Mouse (Mus musculus): ENCODE measurements around the gene Dhx16. TPM values are rescaled to one million over a fixed set of nuclear protein-coding genes. Genes with fewer than 3 reads are reported as not detected.

Dhx16 gene
- polyA plus RNA-seq, 1 experiment: 50.1 TPM

GRCm38 (mm10) chr17:35868165-35868820, 11.3 kb upstream of the Dhx16 start:
- no peaks in the 10 kb centered on the region; the same call in 1 of the 2 replicates for H3K4me1 ChIP-seq (ENCODE audit: control insufficient read depth, insufficient read depth, low read length)
- peak; percentile 49 for DNase-seq

GRCm38 (mm10) chr17:35868961-35869345, 10.7 kb upstream of the Dhx16 start:
- Histone ChIP-seq H3K4me3 (ENCODE audit: insufficient read depth, low read depth, low read length) (peak overlapping the region; percentile 58), H3K27ac (ENCODE audit: insufficient read depth, low read depth, low read length) (peak overlapping the region; percentile 36), H3K27me3 (replicated peaks; ENCODE audit: control insufficient read depth, insufficient read depth, low read length) (no peaks in the 10 kb centered on the region), H3K4me1 (ENCODE audit: control insufficient read depth, insufficient read depth, low read length) (no peaks in the 10 kb centered on the region; the same call in 1 of the 2 replicates), H3K36me3 (ENCODE audit: control insufficient read depth, insufficient read depth, low read length) (no peaks in the 10 kb centered on the region)
- TF ChIP-seq POLR2A (IDR thresholded peaks at IDR 0.05; ENCODE audit: low read depth, low read length) (no peak), CTCF (conservative IDR thresholded peaks at IDR 0.05; ENCODE audit: insufficient read depth, insufficient read length, low read depth, low read length) (no peak)
- WGBS: 21% methylated on average over 7 of the region's 7 CpGs
- DNase-seq: no peak

More at GRCm38 (mm10) chr17:35868165-35868820, 11.3 kb upstream of the Dhx16 start:
- no peaks in the 10 kb centered on the region for H3K36me3 ChIP-seq (ENCODE audit: control insufficient read depth, insufficient read depth, low read length)
- no peak for TF ChIP-seq CTCF (conservative IDR thresholded peaks at IDR 0.05; ENCODE audit: insufficient read depth, insufficient read length, low read depth, low read length)
- TF ChIP-seq POLR2A (IDR thresholded peaks at IDR 0.05; ENCODE audit: low read depth, low read length): no peak
- 34% methylated on average over 16 of the region's 17 CpGs for WGBS
- H3K27me3 ChIP-seq (replicated peaks; ENCODE audit: control insufficient read depth, insufficient read depth, low read length): no peaks in the 10 kb centered on the region
- H3K27ac ChIP-seq (ENCODE audit: insufficient read depth, low read depth, low read length): peak overlapping the region; percentile 36
- H3K4me3 ChIP-seq (ENCODE audit: insufficient read depth, low read depth, low read length): peak overlapping the region; percentile 58

- H3K36me3 ChIP-seq (ENCODE audit: control insufficient read depth, insufficient read depth, low read length): no peaks in the 10 kb centered on the region
- TF ChIP-seq CTCF (conservative IDR thresholded peaks at IDR 0.05; ENCODE audit: insufficient read depth, insufficient read length, low read depth, low read length): no peak
- no peak for TF ChIP-seq POLR2A (IDR thresholded peaks at IDR 0.05; ENCODE audit: low read depth, low read length)
- no peaks in the 10 kb centered on the region for H3K27me3 ChIP-seq (replicated peaks; ENCODE audit: control insufficient read depth, insufficient read depth, low read length)
- peak overlapping the region; percentile 58 for H3K4me3 ChIP-seq (ENCODE audit: insufficient read depth, low read depth, low read length)
- H3K27ac ChIP-seq (ENCODE audit: insufficient read depth, low read depth, low read length): peak overlapping the region; percentile 79
- H3K4me1 ChIP-seq (ENCODE audit: control insufficient read depth, insufficient read depth, low read length): no peaks in the 10 kb centered on the region; the same call in 1 of the 2 replicates
- WGBS: 17% methylated on average over 7 of the region's 7 CpGs
- peak; percentile 66 for DNase-seq
These were observed 10.1 kb upstream of the Dhx16 start for GRCm38 (mm10) chr17:35869346-35870067.

DNA sequence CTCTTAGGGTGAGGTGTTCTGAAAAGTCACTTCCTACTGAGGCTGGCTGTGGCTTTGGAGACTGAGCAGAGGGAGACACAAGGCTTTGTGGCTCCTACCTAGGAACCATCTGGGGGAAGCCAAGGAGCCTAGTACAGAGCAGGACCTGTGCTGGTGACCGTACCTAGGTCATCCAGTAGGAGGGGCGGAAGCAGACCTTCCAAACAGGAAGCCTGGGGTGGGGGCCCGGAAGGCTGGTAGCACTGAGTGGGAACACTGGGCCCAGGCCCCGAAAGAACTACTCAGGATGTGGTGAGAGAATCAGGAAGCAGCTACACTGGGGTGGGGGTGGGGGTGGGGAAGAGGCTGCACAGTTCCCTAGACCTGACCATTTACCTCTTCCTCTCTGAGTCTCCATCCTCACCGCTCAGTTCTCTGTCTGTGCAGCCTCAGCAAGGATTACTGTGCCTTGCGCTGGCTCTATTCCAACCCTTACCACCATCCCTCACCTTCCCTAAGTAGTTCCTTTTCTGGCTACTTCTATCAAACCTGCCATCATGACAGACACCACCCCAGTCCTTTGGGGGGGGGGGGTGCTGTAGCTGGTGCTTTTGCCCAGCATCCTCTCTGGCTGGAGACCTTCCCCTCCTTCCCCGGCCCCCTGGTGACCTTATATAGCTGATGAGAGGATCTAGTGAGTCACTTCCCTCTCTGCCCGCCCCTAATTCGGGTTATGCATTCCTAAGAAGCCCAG, 9.3 kb upstream of the Dhx16 start:
- peak overlapping the region; percentile 83 for H3K27ac ChIP-seq (ENCODE audit: insufficient read depth, low read depth, low read length)
- peak; percentile 81 for DNase-seq
- H3K4me1 ChIP-seq (ENCODE audit: control insufficient read depth, insufficient read depth, low read length): no peaks in the 10 kb centered on the region
- WGBS: 50% methylated on average over 9 of the region's 9 CpGs
- no peaks in the 10 kb centered on the region for H3K36me3 ChIP-seq (ENCODE audit: control insufficient read depth, insufficient read depth, low read length)
- TF ChIP-seq CTCF (conservative IDR thresholded peaks at IDR 0.05; ENCODE audit: insufficient read depth, insufficient read length, low read depth, low read length) (no peak), POLR2A (IDR thresholded peaks at IDR 0.05; ENCODE audit: low read depth, low read length) (no peak)
- H3K27me3 ChIP-seq (replicated peaks; ENCODE audit: control insufficient read depth, insufficient read depth, low read length): no peaks in the 10 kb centered on the region
- peak overlapping the region; percentile 58 for H3K4me3 ChIP-seq (ENCODE audit: insufficient read depth, low read depth, low read length)

DNA sequence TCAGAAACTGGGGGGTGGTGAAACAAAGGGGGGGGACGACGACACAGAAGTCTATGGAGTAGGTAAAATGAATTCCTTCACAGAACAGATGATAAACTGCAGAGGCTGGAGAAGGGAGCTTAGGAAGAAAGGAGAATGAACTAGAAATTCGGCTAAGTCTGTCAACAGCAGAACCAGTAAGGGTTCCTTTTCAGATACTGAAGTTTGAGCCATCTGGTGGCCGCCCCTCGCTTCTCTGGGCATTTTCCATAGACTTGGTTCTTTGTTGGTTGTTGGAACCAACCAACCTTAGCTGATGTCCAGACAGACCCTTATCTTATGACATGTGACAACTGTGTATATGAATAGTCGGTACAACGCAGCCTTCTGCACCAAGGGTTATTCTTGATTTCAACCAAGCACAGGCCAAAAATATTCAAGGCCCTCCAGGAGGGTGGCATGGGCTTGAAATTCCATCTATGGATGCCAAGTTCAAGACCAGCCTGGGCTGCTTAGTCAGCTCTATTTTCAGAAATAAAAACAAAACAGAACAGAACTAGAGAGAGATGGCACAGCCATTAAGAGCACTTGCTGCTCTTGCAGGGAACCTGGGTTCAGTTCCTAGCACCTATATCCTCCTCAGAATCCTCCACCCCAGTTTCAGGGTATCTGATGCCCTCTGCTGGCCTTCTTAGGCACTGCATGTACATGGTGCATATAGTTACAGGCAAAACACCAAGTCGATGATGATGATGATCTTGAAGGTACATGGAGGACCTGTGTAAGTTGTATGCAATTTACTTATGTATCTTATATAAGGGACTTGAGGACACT, 8.5 kb upstream of the Dhx16 start:
- no peaks in the 10 kb centered on the region for H3K36me3 ChIP-seq (ENCODE audit: control insufficient read depth, insufficient read depth, low read length)
- peak overlapping the region; percentile 58; the same call in 1 of the 2 replicates for H3K4me3 ChIP-seq (ENCODE audit: insufficient read depth, low read depth, low read length)
- H3K27me3 ChIP-seq (replicated peaks; ENCODE audit: control insufficient read depth, insufficient read depth, low read length): no peaks in the 10 kb centered on the region
- H3K4me1 ChIP-seq (ENCODE audit: control insufficient read depth, insufficient read depth, low read length): no peaks in the 10 kb centered on the region
- DNase-seq: no peak
- 64% methylated on average over 8 of the region's 8 CpGs for WGBS
- peak overlapping the region; percentile 83; the same call in 1 of the 2 replicates for H3K27ac ChIP-seq (ENCODE audit: insufficient read depth, low read depth, low read length)
- TF ChIP-seq CTCF (conservative IDR thresholded peaks at IDR 0.05; ENCODE audit: insufficient read depth, insufficient read length, low read depth, low read length) (peak; percentile 39; the same call in 1 of the 2 replicates), POLR2A (IDR thresholded peaks at IDR 0.05; ENCODE audit: low read depth, low read length) (no peak)

DNA sequence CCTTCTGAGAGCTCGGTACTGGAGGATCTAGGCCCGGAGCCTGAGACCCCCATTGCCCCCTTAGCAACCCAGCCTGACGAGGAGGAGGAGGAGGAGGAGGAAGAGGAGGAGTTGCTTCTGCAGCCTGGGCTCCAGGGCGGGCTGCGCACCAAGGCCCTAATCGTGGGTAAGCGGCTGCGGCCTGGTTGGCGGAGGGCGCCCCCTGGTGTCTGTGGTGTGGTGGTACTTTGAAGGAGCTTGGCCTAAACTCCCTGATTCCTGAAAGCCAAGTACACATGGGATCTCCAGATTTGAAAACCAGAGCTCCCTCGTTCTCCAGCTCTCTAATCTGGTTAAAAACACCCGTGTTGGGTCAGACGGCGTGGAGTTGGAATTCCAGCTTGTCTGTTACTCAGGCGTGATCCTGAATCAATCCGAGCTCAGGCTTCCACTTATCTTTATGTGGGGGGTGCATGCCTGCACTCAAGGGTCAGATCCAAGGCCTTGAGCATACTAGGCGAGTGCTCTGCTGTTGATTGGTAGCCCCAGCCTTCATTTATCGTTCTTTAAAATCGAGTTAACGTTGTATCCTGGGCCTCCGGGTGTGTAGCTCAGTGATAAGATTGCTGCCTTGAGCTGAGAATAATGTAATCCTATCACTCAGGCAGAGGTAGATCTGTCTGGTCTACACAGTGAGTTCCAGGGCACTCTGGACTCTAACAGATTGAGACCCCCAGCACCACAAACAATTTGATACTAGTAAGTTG, 5.7 kb upstream of the Dhx16 start:
- WGBS: 27% methylated on average over 21 of the region's 21 CpGs
- Histone ChIP-seq H3K36me3 (ENCODE audit: control insufficient read depth, insufficient read depth, low read length) (no peaks in the 10 kb centered on the region), H3K4me1 (ENCODE audit: control insufficient read depth, insufficient read depth, low read length) (no peaks in the 10 kb centered on the region), H3K4me3 (ENCODE audit: insufficient read depth, low read depth, low read length) (no peak overlapping the region), H3K27me3 (replicated peaks; ENCODE audit: control insufficient read depth, insufficient read depth, low read length) (no peaks in the 10 kb centered on the region), H3K27ac (ENCODE audit: insufficient read depth, low read depth, low read length) (no peak overlapping the region)
- peak; percentile 89 for DNase-seq
- no peak for TF ChIP-seq POLR2A (IDR thresholded peaks at IDR 0.05; ENCODE audit: low read depth, low read length)
- TF ChIP-seq CTCF (conservative IDR thresholded peaks at IDR 0.05; ENCODE audit: insufficient read depth, insufficient read length, low read depth, low read length): peak; percentile 90
